Mouse (Mus musculus): ENCODE results near the gene Phox2a. TPM values are rescaled to one million over a fixed set of nuclear protein-coding genes. Genes with fewer than 3 reads are reported as not detected.

Phox2a gene
- polyA plus RNA-seq, 1 experiment = 0.05 TPM

DNA sequence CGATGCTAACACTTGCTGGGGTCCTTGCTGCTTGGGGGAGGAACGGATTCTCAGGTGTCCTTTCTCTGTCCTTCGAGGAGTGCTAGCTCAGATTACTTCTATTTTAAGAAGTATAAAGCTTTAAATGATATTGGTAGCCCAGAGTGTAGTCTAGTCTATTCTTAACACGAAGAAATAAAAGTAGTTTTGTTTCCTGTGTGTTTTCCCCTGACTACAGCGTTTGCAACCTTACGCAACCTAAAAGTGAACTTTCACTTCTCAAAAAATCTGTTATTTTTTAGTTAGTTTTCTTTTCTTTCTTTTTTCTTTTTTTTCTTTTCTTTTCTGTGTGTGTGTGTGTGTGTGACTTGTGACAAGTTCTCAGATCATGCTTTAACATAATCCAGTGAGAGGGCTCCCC is 33.6 kb downstream of the Phox2a start:
- Histone ChIP-seq H3K27me3 (ENCODE audit: control insufficient read depth, insufficient read depth, insufficient read length) (no peaks in the 10 kb centered on the region), H3K79me3 (ENCODE audit: low read depth) (no peaks in the 10 kb centered on the region), H3K36me3 (ENCODE audit: control insufficient read depth, insufficient read depth) (no peaks in the 10 kb centered on the region), H3ac (ENCODE audit: control insufficient read depth, insufficient read length, low read depth) (no peak overlapping the region), H3K79me2 (ENCODE audit: control insufficient read depth, insufficient read depth) (no peaks in the 10 kb centered on the region), H3K4me3 (ENCODE audit: insufficient read depth, poor library complexity, severe bottlenecking) (no peak overlapping the region)
- TF ChIP-seq USF1 (IDR thresholded peaks at IDR 0.05; ENCODE audit: low read depth) = no peak

DNA sequence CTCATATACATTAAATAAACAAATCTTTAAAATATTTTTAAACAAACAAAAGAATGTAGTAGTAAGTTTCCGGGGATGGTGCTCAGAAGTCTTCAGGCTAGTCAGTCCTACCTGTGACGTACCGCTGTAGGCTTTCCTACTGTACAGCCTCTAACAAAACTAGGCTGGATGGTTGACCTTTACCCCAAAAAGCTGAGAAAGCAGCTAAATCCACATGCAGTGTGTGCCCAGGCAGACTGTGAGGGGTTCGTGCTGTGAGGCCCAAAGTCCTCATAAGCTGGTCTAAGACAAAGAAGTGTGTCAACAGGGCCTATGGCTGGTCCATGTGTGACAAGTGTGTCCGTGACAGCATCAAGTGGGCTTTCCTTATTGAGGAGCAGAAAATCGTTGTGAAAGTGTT is 34.7 kb downstream of the Phox2a start:
- Histone ChIP-seq H3K79me3 (ENCODE audit: low read depth) (no peaks in the 10 kb centered on the region), H3K27me3 (ENCODE audit: control insufficient read depth, insufficient read depth, insufficient read length) (no peaks in the 10 kb centered on the region), H3ac (ENCODE audit: control insufficient read depth, insufficient read length, low read depth) (no peak overlapping the region), H3K79me2 (ENCODE audit: control insufficient read depth, insufficient read depth) (no peaks in the 10 kb centered on the region), H3K36me3 (ENCODE audit: control insufficient read depth, insufficient read depth) (no peaks in the 10 kb centered on the region), H3K4me3 (ENCODE audit: insufficient read depth, poor library complexity, severe bottlenecking) (no peak overlapping the region)
- TF ChIP-seq MYOG (IDR thresholded peaks at IDR 0.05; ENCODE audit: control insufficient read depth, extremely low read depth, insufficient read length) = no peak
- TF ChIP-seq CEBPB (IDR thresholded peaks at IDR 0.05; ENCODE audit: low read depth) = no peak
- no peak for TF ChIP-seq MAX (IDR thresholded peaks at IDR 0.05)
- no peak for TF ChIP-seq CTCF (IDR thresholded peaks at IDR 0.05; ENCODE audit: control insufficient read depth, insufficient read depth, insufficient read length)
- TF ChIP-seq FOSL1 (IDR thresholded peaks at IDR 0.05; ENCODE audit: insufficient read depth, low read length, poor library complexity, severe bottlenecking) = no peak
- no peak for TF ChIP-seq MYOD1 (IDR thresholded peaks at IDR 0.05; ENCODE audit: control insufficient read depth, insufficient read length, low read depth)
- no peak for TF ChIP-seq USF1 (IDR thresholded peaks at IDR 0.05; ENCODE audit: low read depth)

DNA sequence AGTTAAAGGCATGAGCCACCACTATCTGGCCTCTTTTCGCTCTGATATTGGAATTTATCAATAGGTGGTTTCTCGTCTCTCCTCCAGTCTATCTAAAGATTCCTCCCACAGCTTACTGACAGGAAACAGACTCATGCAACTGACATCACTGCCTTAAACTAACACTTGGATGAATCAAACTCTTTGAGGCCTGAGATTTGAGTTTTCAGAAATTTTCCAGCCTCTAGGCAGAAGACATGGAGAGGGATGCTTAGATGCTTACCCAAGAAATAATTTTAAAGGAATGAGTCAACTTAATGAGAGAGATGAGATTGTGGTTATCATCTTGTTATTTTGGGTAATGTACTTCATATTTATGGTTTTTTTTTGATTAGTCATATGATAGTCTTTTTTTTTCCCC is 35.7 kb downstream of the Phox2a start:
- TF ChIP-seq MYOD1 (IDR thresholded peaks at IDR 0.05; ENCODE audit: control insufficient read depth, insufficient read length, low read depth) (no peak), CTCF (IDR thresholded peaks at IDR 0.05; ENCODE audit: control insufficient read depth, insufficient read depth, insufficient read length) (no peak), MAX (IDR thresholded peaks at IDR 0.05) (no peak), FOSL1 (IDR thresholded peaks at IDR 0.05; ENCODE audit: insufficient read depth, low read length, poor library complexity, severe bottlenecking) (no peak), CEBPB (IDR thresholded peaks at IDR 0.05; ENCODE audit: low read depth) (no peak), MYOG (IDR thresholded peaks at IDR 0.05; ENCODE audit: control insufficient read depth, extremely low read depth, insufficient read length) (no peak), USF1 (IDR thresholded peaks at IDR 0.05; ENCODE audit: low read depth) (no peak)
- H3ac ChIP-seq (ENCODE audit: control insufficient read depth, insufficient read length, low read depth) = no peak overlapping the region
- no peak overlapping the region for H3K4me3 ChIP-seq (ENCODE audit: insufficient read depth, poor library complexity, severe bottlenecking)
- H3K79me2 ChIP-seq (ENCODE audit: control insufficient read depth, insufficient read depth) = no peaks in the 10 kb centered on the region
- no peaks in the 10 kb centered on the region for H3K36me3 ChIP-seq (ENCODE audit: control insufficient read depth, insufficient read depth)
- H3K79me3 ChIP-seq (ENCODE audit: low read depth) = no peaks in the 10 kb centered on the region
- no peaks in the 10 kb centered on the region for H3K27me3 ChIP-seq (ENCODE audit: control insufficient read depth, insufficient read depth, insufficient read length)

DNA sequence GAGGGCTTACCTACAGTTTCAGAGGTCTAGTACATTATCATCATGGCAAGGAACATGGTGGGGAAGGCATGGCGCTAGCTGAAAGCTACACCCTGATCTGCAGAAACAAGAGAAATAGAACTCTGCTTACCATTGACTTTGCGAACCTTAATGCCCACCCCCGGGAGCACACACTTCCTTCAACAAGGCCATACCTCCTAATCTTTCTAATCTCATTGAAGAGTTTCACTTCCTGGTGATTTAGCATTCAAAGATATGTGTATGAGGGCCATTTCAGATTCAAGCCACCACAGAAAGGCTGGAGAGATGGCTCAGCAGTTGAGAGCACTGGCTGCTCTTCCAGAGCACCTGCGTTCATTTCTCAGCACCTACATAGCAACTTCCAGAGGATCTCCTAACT is 39.0 kb downstream of the Phox2a start, which contains the start of gene Folr2:
Gene Folr2 (minus strand): TSS at position 101 of the 400 bp plus-strand sequence.
- no peak for TF ChIP-seq CEBPB (IDR thresholded peaks at IDR 0.05; ENCODE audit: low read depth)
- no peak for TF ChIP-seq FOSL1 (IDR thresholded peaks at IDR 0.05; ENCODE audit: insufficient read depth, low read length, poor library complexity, severe bottlenecking)
- TF ChIP-seq CTCF (IDR thresholded peaks at IDR 0.05; ENCODE audit: control insufficient read depth, insufficient read depth, insufficient read length) = no peak
- TF ChIP-seq MAX (IDR thresholded peaks at IDR 0.05) = no peak
- no peak for TF ChIP-seq USF1 (IDR thresholded peaks at IDR 0.05; ENCODE audit: low read depth)
- no peak for TF ChIP-seq MYOD1 (IDR thresholded peaks at IDR 0.05; ENCODE audit: control insufficient read depth, insufficient read length, low read depth)
- no peak for TF ChIP-seq MYOG (IDR thresholded peaks at IDR 0.05; ENCODE audit: control insufficient read depth, extremely low read depth, insufficient read length)
- no peaks in the 10 kb centered on the region for H3K79me2 ChIP-seq (ENCODE audit: control insufficient read depth, insufficient read depth)
- H3K36me3 ChIP-seq (ENCODE audit: control insufficient read depth, insufficient read depth) = no peaks in the 10 kb centered on the region
- H3K27me3 ChIP-seq (ENCODE audit: control insufficient read depth, insufficient read depth, insufficient read length) = no peaks in the 10 kb centered on the region
- H3K4me3 ChIP-seq (ENCODE audit: insufficient read depth, poor library complexity, severe bottlenecking) = no peak within 1 kb of the TSS
- H3K79me3 ChIP-seq (ENCODE audit: low read depth) = no peaks in the 10 kb centered on the region
- no peak within 1 kb of the TSS for H3ac ChIP-seq (ENCODE audit: control insufficient read depth, insufficient read length, low read depth)

DNA sequence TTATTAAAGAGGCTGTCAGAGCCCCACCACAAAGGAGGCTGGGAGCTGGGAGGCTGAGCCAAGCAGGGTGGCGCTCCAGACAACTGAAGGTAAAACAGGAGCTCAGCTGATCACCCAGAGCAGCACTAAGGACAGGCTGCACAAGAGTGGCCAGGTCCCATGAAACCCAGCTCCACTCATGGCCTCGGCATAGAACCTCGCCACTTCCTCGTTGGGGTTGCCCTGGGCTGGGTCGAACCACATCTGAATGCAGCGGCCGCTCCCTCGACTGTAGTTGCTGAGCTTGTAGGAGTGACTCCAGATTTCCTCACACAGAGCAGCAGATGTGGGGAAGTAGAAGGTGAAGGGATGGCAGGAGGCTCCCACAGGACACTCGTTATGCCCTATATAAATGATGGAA is 40.2 kb downstream of the Phox2a start:
- no peaks in the 10 kb centered on the region for H3K79me3 ChIP-seq (ENCODE audit: low read depth)
- H3K4me3 ChIP-seq (ENCODE audit: insufficient read depth, poor library complexity, severe bottlenecking) = no peak overlapping the region
- no peaks in the 10 kb centered on the region for H3K36me3 ChIP-seq (ENCODE audit: control insufficient read depth, insufficient read depth)
- H3ac ChIP-seq (ENCODE audit: control insufficient read depth, insufficient read length, low read depth) = no peak overlapping the region
- H3K79me2 ChIP-seq (ENCODE audit: control insufficient read depth, insufficient read depth) = no peaks in the 10 kb centered on the region
- no peaks in the 10 kb centered on the region for H3K27me3 ChIP-seq (ENCODE audit: control insufficient read depth, insufficient read depth, insufficient read length)
- TF ChIP-seq CTCF (IDR thresholded peaks at IDR 0.05; ENCODE audit: control insufficient read depth, insufficient read depth, insufficient read length) (no peak), MAX (IDR thresholded peaks at IDR 0.05) (no peak), FOSL1 (IDR thresholded peaks at IDR 0.05; ENCODE audit: insufficient read depth, low read length, poor library complexity, severe bottlenecking) (no peak), MYOG (IDR thresholded peaks at IDR 0.05; ENCODE audit: control insufficient read depth, extremely low read depth, insufficient read length) (no peak), USF1 (IDR thresholded peaks at IDR 0.05; ENCODE audit: low read depth) (no peak), CEBPB (IDR thresholded peaks at IDR 0.05; ENCODE audit: low read depth) (no peak), MYOD1 (IDR thresholded peaks at IDR 0.05; ENCODE audit: control insufficient read depth, insufficient read length, low read depth) (no peak)

DNA sequence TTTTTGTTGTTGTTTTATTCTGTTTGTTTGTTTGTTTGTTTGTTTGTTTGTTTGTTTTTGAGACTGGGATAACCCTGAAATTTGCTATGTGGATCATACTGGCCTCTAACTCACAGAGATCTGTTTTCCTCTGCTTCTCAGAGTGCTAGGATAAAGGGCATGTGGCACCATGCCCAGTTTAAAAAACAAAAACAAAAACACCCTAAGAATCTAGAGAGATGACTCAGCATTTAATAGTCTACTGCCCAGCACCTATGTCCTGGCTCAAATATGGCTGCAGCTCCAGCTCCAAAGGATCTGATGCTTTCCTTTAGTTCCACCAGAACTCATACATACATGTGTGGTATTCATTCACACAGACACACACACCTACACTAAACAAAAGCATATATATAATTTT is 42.9 kb downstream of the Phox2a start:
- no peaks in the 10 kb centered on the region for H3K27me3 ChIP-seq (ENCODE audit: control insufficient read depth, insufficient read depth, insufficient read length)
- no peak overlapping the region for H3K4me3 ChIP-seq (ENCODE audit: insufficient read depth, poor library complexity, severe bottlenecking)
- no peak overlapping the region for H3ac ChIP-seq (ENCODE audit: control insufficient read depth, insufficient read length, low read depth)
- TF ChIP-seq USF1 (IDR thresholded peaks at IDR 0.05; ENCODE audit: low read depth) (no peak), MAX (IDR thresholded peaks at IDR 0.05) (no peak), MYOD1 (IDR thresholded peaks at IDR 0.05; ENCODE audit: control insufficient read depth, insufficient read length, low read depth) (no peak), MYOG (IDR thresholded peaks at IDR 0.05; ENCODE audit: control insufficient read depth, extremely low read depth, insufficient read length) (no peak), FOSL1 (IDR thresholded peaks at IDR 0.05; ENCODE audit: insufficient read depth, low read length, poor library complexity, severe bottlenecking) (no peak), CEBPB (IDR thresholded peaks at IDR 0.05; ENCODE audit: low read depth) (no peak)
- no peaks in the 10 kb centered on the region for H3K36me3 ChIP-seq (ENCODE audit: control insufficient read depth, insufficient read depth)
- no peaks in the 10 kb centered on the region for H3K79me3 ChIP-seq (ENCODE audit: low read depth)
- H3K79me2 ChIP-seq (ENCODE audit: control insufficient read depth, insufficient read depth) = no peaks in the 10 kb centered on the region

All from C2C12 (cell line).